Mouse (Mus musculus) spleen, postnatal 4 days (tissue): ENCODE measurements around the gene Ugt1a1.
A peak's percentile ranks its signal among the peaks of the same experiment; 100 is the strongest.
"Not testable (repeated sequence)": the region's sequence is repeated elsewhere in the genome, so short reads cannot be mapped to it uniquely, and the experiment has no call there.

Experiments used
- DNase-seq, 2 experiments: peaks; one replicate each; pipeline ENCODE4 v3.0.0; 2022; ENCODE audit warnings: low spot score in 2 of 2

Ugt1a1 gene

GRCm38 (mm10) chr1:88211812-88212211 is at the start of gene Ugt1a1:
TSS of gene Ugt1a1 (plus strand) at chr1:88211959.
- DNase-seq, result peak in 1 of 2 experiments; percentile 70

- no peak for DNase-seq
These were observed 46.0 kb upstream of the Ugt1a1 start, which contains the start of gene Ugt1a5 for GRCm38 (mm10) chr1:88165711-88166110. TSS of gene Ugt1a5 (plus strand) at chr1:88166012.

- not testable (repeated sequence) for DNase-seq
These were observed 39.6 kb upstream of the Ugt1a1 start for GRCm38 (mm10) chr1:88172190-88172589.

- DNase-seq, result no peak
These were observed 32.1 kb upstream of the Ugt1a1 start for GRCm38 (mm10) chr1:88179657-88180056.

GRCm38 (mm10) chr1:88186325-88186935 is 25.3 kb upstream of the Ugt1a1 start:
- DNase-seq, result no peak

GRCm38 (mm10) chr1:88192136-88192535 is 19.6 kb upstream of the Ugt1a1 start:
- DNase-seq, result no peak

- DNase-seq, result no peak
These were observed 16.1 kb upstream of the Ugt1a1 start for GRCm38 (mm10) chr1:88195687-88196086.

- DNase-seq, result no peak
These were observed 14.3 kb upstream of the Ugt1a1 start for GRCm38 (mm10) chr1:88197443-88197842.

GRCm38 (mm10) chr1:88199996-88200395 is 11.8 kb upstream of the Ugt1a1 start:
- no peak for DNase-seq

GRCm38 (mm10) chr1:88200456-88200855 is 11.3 kb upstream of the Ugt1a1 start, which contains the start of gene Ugt1a2:
TSS of gene Ugt1a2 (plus strand) at chr1:88200601.
- no peak for DNase-seq

- peak; percentile 85 to 91 for DNase-seq
These were observed 6.4 kb upstream of the Ugt1a1 start, which contains the start of gene Dnajb3 for GRCm38 (mm10) chr1:88205294-88205922. TSS of gene Dnajb3 (minus strand) at chr1:88205782.

GRCm38 (mm10) chr1:88206843-88207479 is 4.8 kb upstream of the Ugt1a1 start:
- DNase-seq, result no peak

- DNase-seq, result peak in 1 of 2 experiments; percentile 66
These were observed 734 bp downstream of the Ugt1a1 start for GRCm38 (mm10) chr1:88212341-88213045.

- peak in 1 of 2 experiments; percentile 40 for DNase-seq
These were observed 1.3 kb downstream of the Ugt1a1 start for GRCm38 (mm10) chr1:88213061-88213460.

- peak in 1 of 2 experiments; percentile 69 for DNase-seq
These were observed 2.2 kb downstream of the Ugt1a1 start for GRCm38 (mm10) chr1:88213766-88214461.

- no peak for DNase-seq
These were observed 2.7 kb downstream of the Ugt1a1 start for GRCm38 (mm10) chr1:88214462-88214952.

GRCm38 (mm10) chr1:88215466-88216380 is 4.0 kb downstream of the Ugt1a1 start:
- peak in 1 of 2 experiments; percentile 67 for DNase-seq

- DNase-seq, result peak in 1 of 2 experiments; percentile 68
These were observed 4.8 kb downstream of the Ugt1a1 start for GRCm38 (mm10) chr1:88216551-88216950.

- DNase-seq, result peak in 1 of 2 experiments; percentile 69
These were observed 5.4 kb downstream of the Ugt1a1 start for GRCm38 (mm10) chr1:88217144-88217543.

- peak in 1 of 2 experiments; percentile 64 for DNase-seq
These were observed 5.8 kb downstream of the Ugt1a1 start for GRCm38 (mm10) chr1:88217576-88217975.
